36 mouse cellular contexts compared by ENCODE assay signal in genomic region chr16:36337171-36337570, GRCm38 (mm10). TPM values are rescaled to one million over a fixed set of nuclear protein-coding genes. Genes with fewer than 3 reads are reported as not detected.
A peak's percentile ranks its signal among the peaks of the same experiment; 100 is the strongest.
DNase-seq lines count a peak whose midpoint lies in the region; ATAC-seq and TF ChIP-seq lines count a peak whose summit lies in the region.
"Had no signal": no experiment of that assay in that cellular context is flagged by ENCODE, and none has a peak within 500 bp of the region (broad histone marks: within the 10 kb centered on the region; RNA-seq: fewer than 3 reads in every experiment).

No protein-coding gene starts in this region.

- no peak for TF ChIP-seq CTCF in lung, embryonic 14.5 days (IDR thresholded peaks at IDR 0.05; ENCODE audit: low read depth)
- no peak for TF ChIP-seq CTCF in lung, postnatal 0 days (IDR thresholded peaks at IDR 0.05)

- no peak for TF ChIP-seq EP300 in lung, postnatal 0 days (IDR thresholded peaks at IDR 0.05)

- no peak overlapping the region for H3K4me2 ChIP-seq in lung, embryonic 14.5 days
- no peak overlapping the region for H3K4me2 ChIP-seq in lung, postnatal 0 days (replicated peaks; ENCODE audit: low read depth, low read length)
- H3K4me2 ChIP-seq: embryonic facial prominence, embryonic 12.5 days; liver, embryonic 15.5 days; lung, embryonic 15.5 days; midbrain, embryonic 12.5 days had no signal

- no peaks in the 10 kb centered on the region for H3K4me1 ChIP-seq in lung, embryonic 14.5 days (ENCODE audit: insufficient read depth)
- no peaks in the 10 kb centered on the region for H3K4me1 ChIP-seq in lung, postnatal 0 days (ENCODE audit: insufficient read depth, low read depth, low read length)
- H3K4me1 ChIP-seq: embryonic facial prominence, embryonic 12.5 days; forebrain, embryonic 10.5 days; liver, embryonic 15.5 days; lung, embryonic 15.5 days; midbrain, embryonic 12.5 days had no signal

- H3K27me3 ChIP-seq in lung, embryonic 14.5 days (ENCODE audit: insufficient read depth, low read length), result no peaks in the 10 kb centered on the region
- H3K27me3 ChIP-seq in lung, postnatal 0 days (replicated peaks; ENCODE audit: insufficient read depth, low read length), result no peaks in the 10 kb centered on the region
- H3K27me3 ChIP-seq: CH12.LX; embryonic facial prominence, embryonic 12.5 days; liver, embryonic 15.5 days; lung, embryonic 15.5 days; midbrain, embryonic 12.5 days had no signal

- no peak for ATAC-seq in lung, embryonic 14.5 days (ENCODE audit: insufficient read depth)
- ATAC-seq in lung, postnatal 0 days, result no peak
- ATAC-seq: forebrain, postnatal 0 days; hindbrain, embryonic 16.5 days had no signal

- H3K4me3 ChIP-seq in lung, embryonic 14.5 days (ENCODE audit: low read depth, low read length), result no peak overlapping the region
- H3K4me3 ChIP-seq in lung, postnatal 0 days (ENCODE audit: low read depth, low read length), result no peak overlapping the region
- H3K4me3 ChIP-seq: embryonic facial prominence, embryonic 12.5 days; forebrain, embryonic 10.5 days; layer of hippocampus, adult 2 months; liver, embryonic 15.5 days; lung, embryonic 15.5 days; midbrain, embryonic 12.5 days had no signal

- no peak overlapping the region for H3K9ac ChIP-seq in lung, embryonic 14.5 days
- no peak overlapping the region for H3K9ac ChIP-seq in lung, postnatal 0 days (replicated peaks; ENCODE audit: low read depth)
- H3K9ac ChIP-seq: embryonic facial prominence, embryonic 12.5 days; forebrain, postnatal 0 days; liver, embryonic 15.5 days; lung, embryonic 15.5 days; midbrain, embryonic 12.5 days had no signal

- DNase-seq in kidney, postnatal 10 days, result peak; percentile 44
- no peak for DNase-seq in kidney, adult 11 months
- DNase-seq in lung, embryonic 14.5 days, result peak; percentile 24
- no peak for DNase-seq in lung, postnatal 0 days (ENCODE audit: low spot score)
- peak; percentile 9 for DNase-seq in NIH3T3 (ENCODE audit: low read depth)
- peak; percentile 4 for DNase-seq in brain, adult 2 months (ENCODE audit: low read depth, low spot score)
- DNase-seq in layer of hippocampus, adult 9-11 months, result no peak
- DNase-seq: adrenal gland, postnatal 10 days; cerebellum, adult 11-12 months; cerebellum, postnatal 36 days; forebrain, postnatal 0 days; gastrocnemius, postnatal 10 days; heart, postnatal 14 days; kidney, adult 2 months; lung, postnatal 36 days; right cerebral cortex, postnatal 4 days; thymus, adult 18-20 months; thymus, postnatal 25 days had no signal

- no peaks in the 10 kb centered on the region for H3K9me3 ChIP-seq in lung, embryonic 14.5 days (ENCODE audit: low read depth, low read length)
- H3K9me3 ChIP-seq in lung, postnatal 0 days (ENCODE audit: low read length), result no peaks in the 10 kb centered on the region
- H3K9me3 ChIP-seq: embryonic facial prominence, embryonic 12.5 days; forebrain, embryonic 10.5 days; liver, embryonic 15.5 days; lung, embryonic 15.5 days; midbrain, embryonic 12.5 days had no signal

- H3K36me3 ChIP-seq in lung, embryonic 14.5 days (ENCODE audit: insufficient read depth), result no peaks in the 10 kb centered on the region
- H3K36me3 ChIP-seq in lung, postnatal 0 days (ENCODE audit: insufficient read depth, low read length), result no peaks in the 10 kb centered on the region
- H3K36me3 ChIP-seq: embryonic facial prominence, embryonic 12.5 days; forebrain, embryonic 10.5 days; liver, embryonic 15.5 days; lung, embryonic 15.5 days; midbrain, embryonic 12.5 days had no signal

- no peak overlapping the region for H3K27ac ChIP-seq in lung, embryonic 14.5 days (ENCODE audit: low read depth)
- no peak overlapping the region for H3K27ac ChIP-seq in lung, postnatal 0 days (ENCODE audit: low read length)
- H3K27ac ChIP-seq: embryonic facial prominence, embryonic 12.5 days; forebrain, embryonic 10.5 days; layer of hippocampus, adult 2 months; liver, embryonic 15.5 days; lung, embryonic 15.5 days; midbrain, embryonic 12.5 days; stomach, postnatal 0 days had no signal

- WGBS in lung, embryonic 14.5 days, result 53% methylated on average over 2 of the region's 2 CpGs
- 48% methylated on average over 2 of the region's 2 CpGs for WGBS in lung, postnatal 0 days

RNA-seq across cellular contexts. Expression of gene BC117090, which starts 3.0 kb away (rescaled TPM):
- polyA plus RNA-seq in lung, embryonic 14.5 days (2014; fragmentation: Nextera tagmentation; extraction: Ambion mirVana), result not detected in 2 replicates
- polyA plus RNA-seq in lung, postnatal 0 days (2015; fragmentation: Nextera tagmentation; extraction: Ambion mirVana), result 0.67 TPM in 1 of 2 replicates, not detected in the other
- polyA plus RNA-seq: C2C12; embryonic facial prominence, embryonic 12.5 days; forebrain, embryonic 10.5 days; forebrain, postnatal 0 days; gonadal fat pad, adult 2 months; heart, embryonic 14.5 days; hindbrain, embryonic 11.5 days; hindbrain, embryonic 16.5 days; intestine, embryonic 14.5 days; kidney, adult 2 months; limb, embryonic 11.5 days; liver, adult 2 months; lung, embryonic 15.5 days; midbrain, embryonic 12.5 days; neural tube, embryonic 14.5 days; spleen, adult 2 months had no signal

RNA-seq across cellular contexts. Expression of gene BC100530, which starts 30.4 kb away (rescaled TPM):
- polyA plus RNA-seq in lung, embryonic 14.5 days (2014; fragmentation: Nextera tagmentation; extraction: Ambion mirVana), result 4.2 TPM in 1 of 2 replicates, not detected in the other
- 54.2 and 65.9 TPM in 2 replicates for polyA plus RNA-seq in lung, postnatal 0 days (2015; fragmentation: Nextera tagmentation; extraction: Ambion mirVana)
- polyA plus RNA-seq: C2C12; forebrain, embryonic 10.5 days; gonadal fat pad, adult 2 months; kidney, adult 2 months; liver, adult 2 months; neural tube, embryonic 14.5 days; spleen, adult 2 months had no signal

Comparison
In these comparisons a context has a peak if more than half of its experiments do, and no peak if none do; other contexts are left out.
1. DNase-seq: peak in kidney, postnatal 10 days (single experiment), lung, embryonic 14.5 days (single experiment), NIH3T3 (single experiment) and brain, adult 2 months (single experiment); none in kidney, adult 11 months (single experiment), lung, postnatal 0 days (single experiment) and layer of hippocampus, adult 9-11 months (single experiment).
2. RNA of gene BC100530, which starts 30.4 kb away (polyA plus RNA-seq): 54.2 to 65.9 TPM in lung, postnatal 0 days; 4.2 TPM in lung, embryonic 14.5 days; every median in the first group is over 10 times any median in the second.